Mouse (Mus musculus): ENCODE data around the gene Ntrk3.

Gene Ntrk3

DNA sequence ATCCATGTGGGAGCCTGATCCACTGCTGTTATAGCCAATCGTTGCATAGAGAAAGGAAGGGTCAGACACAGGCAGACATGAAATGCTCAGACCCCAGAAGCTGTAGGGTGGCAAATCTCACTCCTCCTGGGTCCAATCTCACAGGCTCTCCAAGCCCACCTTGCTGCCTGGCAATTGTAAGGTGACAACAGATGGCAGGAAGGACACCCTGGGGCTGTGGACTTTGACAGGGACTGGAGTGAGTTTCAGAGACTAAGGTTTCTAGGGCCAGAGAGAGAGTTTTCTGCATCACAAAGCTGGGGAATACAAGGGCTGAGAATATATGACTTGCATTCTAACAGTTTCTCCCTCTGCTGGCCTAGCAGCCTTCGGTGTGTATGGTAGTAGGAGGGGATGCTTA lies 359.5 kb downstream of the Ntrk3 start:
- in situ Hi-C loops (cut with MboI, MseI) = no loop called here

DNA sequence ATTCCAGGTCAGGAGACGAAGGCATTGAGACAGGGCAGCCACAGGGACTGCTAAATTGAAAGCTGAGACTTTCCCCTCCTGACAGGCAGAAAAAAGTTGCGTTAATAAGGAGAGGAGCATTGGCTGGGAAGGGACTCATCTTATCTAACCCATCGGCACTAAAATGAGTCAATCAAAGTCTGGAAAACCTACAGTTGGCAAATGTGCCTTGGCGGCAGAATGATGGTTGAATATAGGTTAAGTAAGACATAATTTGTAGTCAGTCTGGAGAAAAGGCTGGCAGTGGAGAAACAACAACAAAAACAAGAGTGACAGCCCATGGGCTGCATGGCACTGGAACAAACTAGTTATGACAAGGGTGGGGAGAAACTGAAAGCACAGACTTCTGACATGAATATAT lies 360.9 kb downstream of the Ntrk3 start:
- in situ Hi-C loops (cut with MboI, MseI) = no loop called here

DNA sequence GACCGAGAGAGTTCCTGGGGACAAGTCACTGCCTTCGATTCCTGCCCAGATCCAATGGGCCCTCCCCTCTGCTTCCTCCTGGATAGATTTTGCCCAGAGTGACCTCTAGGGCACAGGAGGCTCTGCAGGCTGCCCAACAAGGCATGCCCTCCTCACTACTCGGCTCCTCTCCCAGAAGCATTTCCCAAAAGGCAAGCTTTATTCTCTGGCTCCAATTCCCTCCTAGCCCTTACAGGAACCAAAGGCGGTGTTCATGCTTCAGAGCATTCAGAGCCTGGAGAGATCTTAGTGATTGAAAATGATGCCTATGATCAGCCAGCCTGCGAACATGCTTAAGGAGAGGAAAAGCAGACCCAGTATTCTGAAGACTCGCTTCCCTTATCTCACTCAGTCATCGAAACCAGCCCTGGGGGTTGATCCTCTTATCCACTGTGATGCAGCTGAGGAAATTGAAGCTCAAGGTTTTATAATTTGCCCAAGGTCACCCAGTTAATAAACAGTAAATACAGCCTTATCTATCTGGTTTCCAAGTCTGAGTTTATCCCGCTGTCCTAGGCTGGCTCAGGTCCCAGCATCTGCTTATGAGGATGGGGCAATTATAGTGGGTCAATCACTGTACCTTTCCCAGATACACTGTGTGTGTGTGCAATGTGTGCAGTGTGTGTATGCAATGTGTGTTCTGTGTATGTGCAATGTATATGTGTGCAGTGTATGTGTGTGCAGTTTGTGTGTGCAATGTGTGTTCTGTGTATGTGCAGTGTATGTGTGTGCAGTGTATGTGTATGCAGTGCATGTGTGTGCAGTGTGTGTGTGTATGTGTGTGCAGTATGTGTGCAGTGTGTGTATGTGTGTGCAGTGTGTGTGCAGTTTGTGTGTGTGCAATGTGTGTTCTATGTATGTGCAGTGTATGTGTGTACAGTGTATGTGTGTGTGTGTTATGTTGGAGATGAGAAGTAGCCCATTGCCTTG lies 376.2 kb downstream of the Ntrk3 start:
- in situ Hi-C loops (cut with MboI, MseI) = no loop called here

DNA sequence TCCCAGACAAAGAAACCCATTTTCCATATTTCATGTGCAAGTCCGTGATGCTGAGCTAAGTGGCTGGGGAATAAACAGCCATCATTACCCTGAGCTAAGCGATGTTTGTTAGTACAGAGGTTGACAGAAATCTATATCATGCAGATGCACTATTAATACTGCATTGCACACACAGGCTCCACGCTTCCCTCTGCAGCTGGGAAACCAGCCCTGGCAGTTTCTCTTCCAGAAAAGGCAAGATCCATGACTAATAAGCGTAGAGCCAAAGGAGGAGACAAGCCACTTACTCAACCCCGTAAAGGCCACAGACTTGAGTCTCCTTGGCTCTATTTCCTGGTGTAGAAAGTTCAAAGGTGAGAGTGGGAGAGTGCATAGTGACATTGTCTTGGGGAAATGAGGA lies 390.3 kb downstream of the Ntrk3 start:
- in situ Hi-C loops (cut with MboI, MseI) = no loop called here

DNA sequence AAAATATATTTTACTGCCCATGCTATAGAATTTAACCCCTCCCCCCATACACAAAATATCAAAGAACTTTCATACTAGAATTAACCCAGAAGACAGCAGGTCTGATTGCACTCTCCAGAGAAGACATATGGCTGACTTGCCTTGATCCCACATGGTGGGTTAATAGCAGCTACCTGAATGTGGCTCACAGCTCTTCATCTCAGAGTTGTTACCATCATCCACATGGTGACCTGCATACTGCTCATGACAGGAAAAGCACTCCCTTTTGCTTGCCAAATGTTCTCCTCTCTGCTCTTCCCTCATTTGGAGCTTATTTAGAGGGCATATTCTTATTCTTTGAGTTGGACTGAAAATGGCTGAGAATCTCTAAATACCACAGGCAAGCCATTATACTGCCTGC lies 404.4 kb downstream of the Ntrk3 start:
- in situ Hi-C loops (cut with MboI, MseI) = no loop called here

DNA sequence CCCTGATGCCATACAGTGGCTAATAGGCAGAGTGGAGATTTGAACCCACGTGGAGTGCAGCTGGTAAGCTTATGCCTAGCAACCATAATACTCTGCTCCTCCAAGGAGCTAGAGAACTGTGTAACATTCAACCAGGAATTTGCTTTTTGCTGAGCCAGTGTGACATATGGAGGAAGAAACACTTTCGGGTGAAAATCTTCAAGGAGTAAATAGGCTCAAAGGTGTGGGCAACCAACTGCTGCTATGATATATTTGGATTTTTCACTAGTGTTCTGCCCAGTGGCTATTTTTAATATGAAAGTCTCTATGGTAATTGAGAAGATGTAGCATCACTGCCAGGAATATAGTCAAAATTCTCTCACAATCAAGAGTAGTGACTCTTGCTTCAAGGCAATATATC lies 409.5 kb downstream of the Ntrk3 start:
- in situ Hi-C loops (cut with MboI, MseI) = no loop called here

DNA sequence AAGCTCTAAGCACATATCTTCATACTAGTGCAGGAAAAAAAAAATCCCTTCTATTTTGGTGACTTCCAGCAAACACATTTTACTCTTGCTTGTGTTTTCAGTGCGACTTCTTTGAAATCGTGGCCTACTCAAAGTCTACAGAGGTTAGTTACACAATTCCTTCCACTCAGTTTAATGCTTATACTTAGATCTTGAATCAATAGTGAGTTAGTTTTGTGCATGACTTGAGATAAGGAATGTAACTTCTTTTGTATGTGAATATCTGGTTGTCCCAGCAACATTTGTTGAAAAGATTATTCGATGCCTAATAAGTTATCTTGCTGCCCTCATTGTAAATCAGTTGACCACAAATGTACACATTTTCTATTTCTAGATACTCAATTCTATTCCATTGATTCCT lies 411.6 kb downstream of the Ntrk3 start:
- in situ Hi-C loops (cut with MboI, MseI) = no loop called here

DNA sequence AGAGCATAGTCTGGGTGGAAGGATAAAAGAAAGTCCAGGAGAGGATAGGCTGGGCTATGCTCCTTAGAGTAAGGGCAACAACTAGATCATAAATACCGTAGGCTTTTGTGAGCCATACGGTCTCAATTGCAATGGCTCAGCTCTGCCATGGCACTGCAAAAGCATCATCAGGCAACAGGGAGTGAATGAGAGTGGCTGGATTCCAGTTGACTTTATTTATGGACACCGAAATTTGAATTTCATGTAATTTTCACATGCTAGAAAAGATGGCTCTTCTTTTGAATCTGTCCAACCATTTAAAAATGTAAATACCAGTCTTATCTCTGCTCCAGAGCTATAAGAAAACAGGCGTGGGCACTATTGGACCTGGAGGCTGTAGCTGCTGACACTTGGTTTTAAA lies 419.2 kb downstream of the Ntrk3 start:
- in situ Hi-C loops (cut with MboI, MseI) = no loop called here

DNA sequence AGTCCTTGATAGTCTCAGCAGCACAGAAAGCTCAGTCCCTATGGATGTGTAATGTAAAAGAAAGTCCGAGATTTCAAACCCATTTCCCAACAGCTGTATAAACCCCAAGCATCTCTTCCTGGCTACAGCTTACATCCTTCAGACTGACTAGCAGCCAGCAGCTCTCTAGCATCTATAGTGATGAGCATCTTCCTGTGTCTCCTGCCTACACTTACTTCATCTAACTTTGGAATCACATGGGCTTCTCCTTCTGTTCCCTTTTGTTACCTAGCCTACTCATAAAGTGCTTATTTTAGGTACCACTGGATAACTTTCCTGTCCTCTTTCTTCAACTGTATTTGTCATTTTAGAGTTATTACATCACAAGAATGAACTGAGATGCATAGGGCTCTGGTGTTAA lies 432.0 kb downstream of the Ntrk3 start:
- in situ Hi-C loops (cut with MboI, MseI) = loop anchor here (10.0 kb wide), 1 partner anchor 2001 kb away; no protein-coding TSS in a partner anchor

DNA sequence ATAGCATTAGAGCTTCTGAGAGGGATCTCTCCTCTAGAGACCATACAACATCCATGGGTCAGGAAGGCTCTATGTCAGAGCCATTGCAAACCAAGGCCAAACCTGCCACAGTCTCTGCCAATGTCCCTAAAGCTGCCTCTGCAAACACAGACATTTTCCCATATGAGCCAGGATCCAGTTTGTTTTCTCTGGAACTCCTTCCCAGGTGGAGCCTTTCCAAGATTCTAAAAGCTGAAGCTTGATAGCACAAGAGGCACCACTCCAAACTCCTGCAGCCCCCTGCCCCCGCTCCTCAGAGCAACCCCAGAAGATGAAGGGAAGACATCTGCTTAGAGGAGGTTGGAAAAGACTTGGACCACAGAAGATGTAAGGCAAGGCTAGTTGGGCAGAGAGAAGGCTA lies 432.8 kb downstream of the Ntrk3 start:
- in situ Hi-C loops (cut with MboI, MseI) = loop anchor here (10.0 kb wide), 1 partner anchor 2000 kb away; no protein-coding TSS in a partner anchor

DNA sequence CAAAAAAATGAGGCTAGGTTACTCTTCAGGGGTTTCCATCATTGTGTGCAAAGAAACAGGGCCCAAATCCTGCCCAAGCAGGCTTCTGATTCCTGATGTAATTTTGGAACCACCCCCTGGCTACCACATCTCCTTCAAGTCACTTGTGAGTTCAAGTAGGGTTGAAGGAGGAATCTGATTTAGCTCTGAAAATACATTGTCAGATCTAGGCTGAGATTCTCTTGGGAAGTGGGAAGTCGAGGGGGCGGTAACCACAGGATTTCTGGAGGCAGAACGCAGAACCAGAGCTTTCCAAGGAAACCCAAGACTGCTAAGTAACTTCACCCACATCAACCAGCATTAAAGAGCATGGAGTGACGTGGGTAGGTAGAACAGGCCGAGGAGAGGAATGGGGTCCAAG lies 440.5 kb downstream of the Ntrk3 start:
- in situ Hi-C loops (cut with MboI, MseI) = no loop called here

DNA sequence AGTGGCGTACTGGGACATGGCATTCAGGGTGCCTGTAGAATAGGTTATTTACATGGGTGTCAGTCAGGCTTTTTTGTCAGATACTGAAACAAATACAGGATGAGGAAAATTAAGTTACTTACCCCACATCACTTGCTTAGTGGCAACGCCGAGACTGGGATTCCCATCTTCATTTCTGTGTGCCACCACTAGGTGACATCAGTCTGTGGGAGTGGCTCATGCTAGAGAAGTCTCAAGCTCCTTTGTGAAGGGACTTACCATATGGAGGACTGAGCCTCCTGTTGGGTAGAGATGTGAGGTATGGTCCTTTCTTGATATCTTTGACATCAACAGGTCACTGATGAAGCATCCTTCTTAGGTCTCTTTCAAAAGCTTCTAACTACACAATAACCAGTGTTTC lies 443.5 kb downstream of the Ntrk3 start:
- in situ Hi-C loops (cut with MboI, MseI) = no loop called here

DNA sequence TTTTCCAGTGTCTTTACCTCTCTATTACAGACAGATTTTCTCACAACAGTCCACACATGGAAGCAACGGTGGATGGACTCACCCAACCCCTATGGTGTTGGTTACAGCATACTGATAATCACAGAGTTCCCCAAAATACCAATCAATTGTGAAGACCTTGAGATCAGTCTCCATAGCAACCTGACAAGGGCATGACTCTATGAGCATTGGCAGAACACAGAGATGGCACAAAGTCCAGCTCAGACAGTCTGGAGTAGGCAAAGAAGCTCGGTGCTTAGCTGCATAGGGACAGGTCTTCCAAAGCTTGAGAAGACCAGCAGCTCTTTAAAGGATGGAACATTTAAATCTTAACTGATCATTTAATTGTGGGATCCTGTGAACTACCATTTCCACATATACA lies 447.6 kb downstream of the Ntrk3 start:
- in situ Hi-C loops (cut with MboI, MseI) = no loop called here

DNA sequence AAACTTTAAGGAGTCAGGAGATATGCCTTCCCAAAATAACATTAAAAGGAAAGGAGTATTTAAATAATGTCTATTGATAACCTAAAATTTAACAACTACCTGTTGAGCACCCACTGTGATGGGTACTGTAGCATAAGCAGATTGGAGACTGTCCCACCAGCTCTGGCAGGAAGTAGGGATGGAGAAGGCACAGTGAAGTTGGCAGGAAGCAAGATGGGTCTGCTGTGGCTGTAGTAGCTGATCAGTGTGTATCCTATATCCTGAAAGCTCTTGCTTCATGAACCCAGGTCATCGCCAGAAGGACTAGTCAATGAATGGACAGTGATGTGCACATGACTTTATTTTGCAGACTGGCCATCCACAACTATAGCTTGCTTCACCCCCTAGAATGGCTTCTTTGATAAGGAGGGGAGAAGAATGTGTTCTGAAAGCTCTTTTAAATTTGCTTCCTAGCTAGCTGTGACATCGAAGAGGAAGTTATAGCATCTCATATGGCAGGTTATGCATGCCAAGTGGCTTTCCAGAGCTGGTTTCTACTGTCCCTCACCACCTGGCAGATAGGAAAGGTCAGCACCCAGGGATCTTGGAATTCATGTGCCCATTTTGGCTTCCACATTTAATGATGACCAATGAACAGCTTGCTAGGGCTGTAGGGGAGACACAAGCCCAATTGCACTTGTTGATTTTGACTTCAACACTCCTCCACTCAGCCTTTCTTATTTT lies 451.1 kb downstream of the Ntrk3 start:
- in situ Hi-C loops (cut with MboI, MseI) = no loop called here

DNA sequence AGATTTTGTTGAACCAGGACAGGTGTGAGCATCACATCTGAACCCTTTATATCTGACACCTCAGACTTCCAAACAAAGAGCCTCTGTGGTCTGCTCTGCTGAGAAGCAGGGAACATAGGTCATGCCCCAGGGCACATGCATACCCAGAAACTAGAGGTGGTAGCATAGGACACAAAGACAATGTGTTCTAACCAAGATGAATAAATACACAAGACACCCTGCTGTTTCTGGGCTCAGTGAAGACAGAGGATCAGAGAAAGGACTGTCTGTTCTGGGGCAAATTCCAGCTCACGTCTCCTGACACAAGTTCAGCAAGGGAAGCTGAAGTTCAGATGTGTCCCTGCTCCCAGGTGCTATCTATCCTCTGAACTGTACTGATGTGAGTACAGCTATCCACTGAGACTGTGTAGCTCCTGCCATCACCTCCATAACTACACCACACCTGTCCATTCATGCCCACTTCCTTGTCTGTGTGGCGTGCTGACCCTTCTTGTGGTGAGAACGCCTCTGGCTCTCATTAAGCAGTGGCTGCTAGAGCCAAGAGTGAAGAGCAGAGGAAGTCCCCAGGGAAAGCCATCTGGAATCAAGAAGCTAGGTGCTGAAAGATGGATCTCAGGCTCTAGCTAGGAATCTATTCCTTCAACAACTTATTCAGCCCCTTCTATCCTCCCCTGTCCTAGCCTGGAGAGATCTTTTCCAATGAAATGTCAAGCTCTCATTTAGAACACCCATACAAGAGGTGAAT lies 468.1 kb downstream of the Ntrk3 start:
- in situ Hi-C loops (cut with MboI, MseI) = no loop called here

DNA sequence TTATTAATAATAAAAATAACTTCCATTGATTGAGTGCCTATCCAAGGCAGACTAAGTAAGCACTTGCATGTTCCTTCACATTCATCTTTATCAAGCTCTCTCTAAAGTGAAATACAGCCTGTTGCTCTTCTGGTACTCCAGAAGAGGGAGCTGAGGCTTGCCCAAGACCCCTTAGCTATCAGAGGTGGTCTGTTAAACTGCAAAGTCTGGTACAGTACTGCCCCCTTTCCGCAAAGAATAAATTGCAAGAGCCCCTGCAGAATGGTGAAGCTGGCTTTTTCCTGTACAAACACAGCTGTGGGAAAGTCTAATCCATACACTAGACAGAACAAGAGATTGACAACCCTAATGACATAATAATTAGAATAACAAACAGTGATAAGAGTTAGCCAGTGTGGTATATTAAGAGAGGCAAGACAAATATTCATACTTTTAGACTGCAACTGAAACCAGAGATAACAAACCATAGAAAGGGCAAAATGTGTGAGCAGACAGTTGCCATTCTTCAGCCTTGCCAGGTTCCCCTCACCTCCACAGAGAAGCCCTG lies 470.3 kb downstream of the Ntrk3 start:
- in situ Hi-C loops (cut with MboI, MseI) = no loop called here

DNA sequence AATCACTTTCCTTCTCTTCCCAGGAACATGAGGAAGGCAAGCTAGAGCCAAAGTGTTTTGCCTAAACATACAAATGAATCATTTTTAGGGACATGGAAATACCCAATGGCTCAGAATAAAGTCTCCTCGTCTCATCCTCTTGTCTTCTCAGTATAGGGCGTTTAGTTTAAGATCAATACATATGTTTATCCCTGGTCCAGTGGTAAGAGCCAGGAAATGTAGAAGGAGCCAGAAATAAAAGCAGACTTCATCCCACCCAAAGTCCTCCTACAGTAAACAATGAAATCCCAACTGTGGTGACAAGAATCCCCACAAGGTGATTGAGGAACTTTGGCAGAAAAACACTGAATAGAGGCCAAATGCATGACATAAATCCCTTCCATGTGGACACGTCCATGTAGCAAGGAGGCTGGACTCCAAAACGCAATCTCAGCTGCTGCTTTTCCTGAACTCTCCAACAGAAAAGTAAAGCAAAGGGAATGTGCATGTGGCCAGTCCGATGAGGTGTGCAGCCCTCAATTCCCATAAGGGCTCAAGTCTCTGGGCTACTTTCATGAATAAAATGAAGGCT lies 473.3 kb downstream of the Ntrk3 start:
- in situ Hi-C loops (cut with MboI, MseI) = no loop called here

DNA sequence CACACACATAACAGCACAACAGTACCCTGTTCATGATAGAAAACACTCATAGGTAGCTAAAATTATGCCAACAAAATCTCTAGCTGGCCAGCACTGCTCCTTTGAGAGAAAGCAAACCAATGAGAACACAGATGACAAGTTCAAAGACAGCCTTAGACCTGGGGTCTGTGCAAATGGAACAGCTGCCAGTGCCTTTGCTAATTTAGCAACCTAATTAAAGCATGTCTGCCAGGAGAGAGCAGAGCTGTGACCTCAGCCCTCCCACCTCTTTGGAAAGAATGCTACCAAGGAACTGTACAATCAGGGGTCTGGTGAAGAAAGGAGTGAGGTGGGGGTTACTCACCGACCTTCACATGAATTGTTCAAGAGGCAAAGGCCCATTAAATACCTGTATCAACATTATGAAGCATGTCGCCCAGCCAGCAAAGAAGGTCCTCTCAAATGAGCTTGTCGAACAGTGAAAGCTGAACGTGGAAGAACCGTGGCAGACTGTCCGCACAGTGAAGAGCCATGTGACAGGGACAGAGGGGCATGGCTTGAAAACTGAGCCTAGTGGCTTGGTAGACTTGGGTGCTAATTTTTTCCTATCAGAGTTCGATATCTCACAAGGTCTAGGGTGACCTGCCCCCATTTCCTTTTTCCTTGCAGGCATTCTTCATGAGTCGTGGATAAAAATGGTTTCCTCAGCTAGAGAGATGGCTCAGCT lies 476.2 kb downstream of the Ntrk3 start:
- in situ Hi-C loops (cut with MboI, MseI) = no loop called here

DNA sequence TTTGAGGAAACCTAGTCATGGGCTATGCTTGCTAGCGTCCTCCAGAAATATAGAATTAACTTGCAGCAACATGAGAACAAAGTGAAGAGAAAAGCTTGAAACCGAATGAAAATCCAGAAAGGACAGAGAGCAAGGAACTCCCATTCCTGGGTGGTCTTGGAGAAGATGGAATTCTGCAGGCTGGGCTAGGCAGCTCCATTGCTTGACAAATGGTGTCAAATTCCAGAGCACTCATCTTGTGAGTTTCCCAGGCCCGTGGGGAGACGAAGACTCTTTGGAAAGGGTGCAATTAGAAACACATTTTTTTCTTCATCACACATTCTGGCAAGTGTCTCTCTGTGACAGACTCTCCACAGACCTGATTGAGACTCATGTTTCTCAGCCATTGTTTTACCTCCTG lies 479.7 kb downstream of the Ntrk3 start:
- in situ Hi-C loops (cut with MboI, MseI) = no loop called here

DNA sequence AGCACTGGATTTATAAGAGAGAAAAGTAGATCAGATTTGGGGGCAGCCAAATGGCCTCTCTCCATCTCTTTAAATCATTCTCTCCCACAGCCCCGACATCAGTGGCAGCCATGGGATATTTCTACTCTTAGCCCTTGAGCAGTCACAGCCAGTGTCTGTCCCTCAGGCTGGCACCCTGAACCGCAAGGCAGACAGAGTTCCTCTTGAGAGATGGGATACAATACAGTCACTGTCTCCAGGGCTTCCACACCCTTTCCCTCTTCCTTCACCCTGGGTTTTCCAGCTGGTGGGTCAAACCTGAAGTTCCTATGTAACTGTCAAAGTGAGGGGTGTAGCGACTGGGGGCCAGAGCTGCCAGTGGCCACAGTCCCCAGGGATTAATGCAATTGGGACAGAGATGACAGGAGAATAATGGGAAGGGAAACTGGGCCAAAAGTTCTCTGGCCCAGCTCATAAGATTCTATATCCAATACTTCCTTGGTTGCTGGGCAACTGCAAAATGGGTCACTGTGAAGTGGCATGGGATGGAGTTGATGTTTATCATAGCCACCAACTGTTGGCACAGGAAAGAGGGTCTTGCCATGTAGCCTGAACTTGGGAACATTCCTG lies 483.9 kb downstream of the Ntrk3 start:
- in situ Hi-C loops (cut with MboI, MseI) = no loop called here
